Mouse (Mus musculus): ENCODE results near the gene Xxylt1. TPM values are rescaled to one million over a fixed set of nuclear protein-coding genes. Genes with fewer than 3 reads are reported as not detected.

The Xxylt1 gene
- polyA plus RNA-seq, 1 experiment from 2014 or later = 8.0 TPM

DNA sequence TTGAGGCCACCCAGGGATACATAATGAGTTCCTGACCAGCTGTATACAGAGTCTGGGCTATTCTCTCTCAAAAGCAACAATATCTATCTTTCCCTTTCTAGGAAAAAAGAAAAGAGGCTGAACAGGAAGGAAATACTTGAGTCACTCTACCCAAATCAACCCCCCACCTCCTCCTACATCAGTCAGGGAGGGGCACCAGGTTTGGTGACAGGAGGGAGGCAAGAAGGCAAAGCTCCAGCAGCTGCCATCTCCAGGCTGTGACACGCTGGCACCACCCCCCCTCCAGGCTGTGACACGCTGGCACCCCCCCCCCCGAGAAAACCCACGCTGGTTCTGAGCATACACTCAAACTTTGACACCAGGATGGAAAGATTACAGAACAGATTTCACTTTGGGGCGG is 85.8 kb downstream of the Xxylt1 start:
- 64% methylated on average over 5 of the region's 5 CpGs for WGBS

DNA sequence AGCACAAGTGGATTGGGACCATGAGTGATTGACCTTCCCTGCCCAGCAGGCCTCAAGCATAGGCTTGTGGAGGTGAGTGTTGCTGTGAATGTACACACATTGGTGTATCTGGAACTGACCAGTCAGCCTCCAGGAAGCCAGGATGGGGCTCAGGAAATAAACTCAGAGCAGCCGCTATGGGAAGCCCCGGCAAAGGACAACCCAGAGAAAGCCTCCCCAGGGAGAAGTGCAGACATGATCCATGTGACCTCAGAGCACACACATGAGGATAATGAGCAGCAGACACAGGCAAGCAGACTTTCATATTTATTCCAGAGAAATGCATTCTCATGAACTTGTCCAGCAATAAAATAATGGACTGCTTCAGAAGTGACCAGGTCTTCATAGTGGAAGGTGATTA is 86.4 kb downstream of the Xxylt1 start:
- no peak overlapping the region for H3K4me2 ChIP-seq (ENCODE audit: low read depth, low read length)
- no peaks in the 10 kb centered on the region for H3K36me3 ChIP-seq (ENCODE audit: control insufficient read depth, insufficient read depth)
- 0 out of 2 replicates have a peak, but pooled peaks cover 5% of the 10 kb centered on the region for H3K4me1 ChIP-seq (ENCODE audit: control insufficient read depth, insufficient read depth, low read length)
- no peak overlapping the region for H3K9ac ChIP-seq (ENCODE audit: low read length)
- H3K27me3 ChIP-seq (ENCODE audit: control insufficient read depth, insufficient read depth, low read length) = no peaks in the 10 kb centered on the region
- H3K9me3 ChIP-seq (replicated peaks; ENCODE audit: control insufficient read depth, low read length) = no peaks in the 10 kb centered on the region
- no peak for ATAC-seq (replicated peaks; ENCODE audit: extremely low read depth, insufficient read depth, low FRiP score)
- peak overlapping the region; percentile 36; the same call in 1 of the 2 replicates for H3K27ac ChIP-seq (ENCODE audit: low read length)
- 46% methylated on average over 2 of the region's 2 CpGs for WGBS
- H3K4me3 ChIP-seq (ENCODE audit: low read length) = no peak overlapping the region

More for the DNA sequence above, 85.8 kb downstream of the Xxylt1 start:
- 0 out of 2 replicates have a peak, but pooled peaks cover 5% of the 10 kb centered on the region for H3K4me1 ChIP-seq (ENCODE audit: control insufficient read depth, insufficient read depth, low read length)
- no peaks in the 10 kb centered on the region for H3K36me3 ChIP-seq (ENCODE audit: control insufficient read depth, insufficient read depth)
- no peak overlapping the region for H3K27ac ChIP-seq (ENCODE audit: low read length)
- H3K4me2 ChIP-seq (ENCODE audit: low read depth, low read length) = no peak overlapping the region
- no peak for ATAC-seq (replicated peaks; ENCODE audit: extremely low read depth, insufficient read depth, low FRiP score)
- H3K27me3 ChIP-seq (ENCODE audit: control insufficient read depth, insufficient read depth, low read length) = no peaks in the 10 kb centered on the region
- H3K9me3 ChIP-seq (replicated peaks; ENCODE audit: control insufficient read depth, low read length) = no peaks in the 10 kb centered on the region
- no peak overlapping the region for H3K4me3 ChIP-seq (ENCODE audit: low read length)
- no peak overlapping the region for H3K9ac ChIP-seq (ENCODE audit: low read length)

DNA sequence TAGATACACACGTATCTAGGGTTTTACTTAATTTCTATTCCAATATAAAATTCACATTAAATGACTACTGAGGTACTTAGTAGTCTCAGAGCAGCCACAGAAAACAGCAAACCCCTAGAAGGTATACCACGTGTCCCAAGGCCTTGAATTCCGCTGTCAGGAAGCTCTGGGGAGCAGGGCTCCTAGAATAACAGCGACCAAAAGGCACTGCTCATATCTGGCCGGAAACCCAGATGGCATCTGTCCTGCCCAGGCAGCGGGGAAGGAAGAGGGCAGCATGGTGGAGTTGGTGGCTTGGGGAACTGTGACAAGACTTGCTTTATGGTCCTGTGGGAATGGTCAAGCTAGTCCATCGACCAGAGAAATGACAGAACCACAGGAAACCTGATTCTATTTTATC is 86.9 kb downstream of the Xxylt1 start:
- Histone ChIP-seq H3K4me2 (ENCODE audit: low read depth, low read length) (no peak overlapping the region), H3K9ac (ENCODE audit: low read length) (no peak overlapping the region), H3K4me1 (ENCODE audit: control insufficient read depth, insufficient read depth, low read length) (0 out of 2 replicates have a peak, but pooled peaks cover 5% of the 10 kb centered on the region), H3K4me3 (ENCODE audit: low read length) (no peak overlapping the region), H3K9me3 (replicated peaks; ENCODE audit: control insufficient read depth, low read length) (no peaks in the 10 kb centered on the region), H3K27me3 (ENCODE audit: control insufficient read depth, insufficient read depth, low read length) (no peaks in the 10 kb centered on the region), H3K27ac (ENCODE audit: low read length) (peak overlapping the region; percentile 36; the same call in 1 of the 2 replicates), H3K36me3 (ENCODE audit: control insufficient read depth, insufficient read depth) (no peaks in the 10 kb centered on the region)
- WGBS = 69% methylated on average over 7 of the region's 7 CpGs
- no peak for ATAC-seq (replicated peaks; ENCODE audit: extremely low read depth, insufficient read depth, low FRiP score)

- ATAC-seq (replicated peaks; ENCODE audit: extremely low read depth, insufficient read depth, low FRiP score) = no peak
- Histone ChIP-seq H3K36me3 (ENCODE audit: control insufficient read depth, insufficient read depth) (no peaks in the 10 kb centered on the region), H3K9me3 (replicated peaks; ENCODE audit: control insufficient read depth, low read length) (no peaks in the 10 kb centered on the region), H3K27me3 (ENCODE audit: control insufficient read depth, insufficient read depth, low read length) (no peaks in the 10 kb centered on the region), H3K4me3 (ENCODE audit: low read length) (no peak overlapping the region), H3K4me1 (ENCODE audit: control insufficient read depth, insufficient read depth, low read length) (0 out of 2 replicates have a peak, but pooled peaks cover 5% of the 10 kb centered on the region), H3K27ac (ENCODE audit: low read length) (peak overlapping the region; percentile 40; the same call in 1 of the 2 replicates), H3K9ac (ENCODE audit: low read length) (no peak overlapping the region), H3K4me2 (ENCODE audit: low read depth, low read length) (no peak overlapping the region)
- WGBS = 55% methylated on average over 5 of the region's 5 CpGs
Measured at GRCm38 (mm10) chr16:30992568-30992967, 88.7 kb downstream of the Xxylt1 start.

- Histone ChIP-seq H3K9me3 (replicated peaks; ENCODE audit: control insufficient read depth, low read length) (no peaks in the 10 kb centered on the region), H3K27ac (ENCODE audit: low read length) (no peak overlapping the region), H3K4me2 (ENCODE audit: low read depth, low read length) (no peak overlapping the region), H3K9ac (ENCODE audit: low read length) (no peak overlapping the region), H3K27me3 (ENCODE audit: control insufficient read depth, insufficient read depth, low read length) (no peaks in the 10 kb centered on the region), H3K4me1 (ENCODE audit: control insufficient read depth, insufficient read depth, low read length) (0 out of 2 replicates have a peak, but pooled peaks cover 5% of the 10 kb centered on the region), H3K4me3 (ENCODE audit: low read length) (no peak overlapping the region), H3K36me3 (ENCODE audit: control insufficient read depth, insufficient read depth) (no peaks in the 10 kb centered on the region)
- no peak for ATAC-seq (replicated peaks; ENCODE audit: extremely low read depth, insufficient read depth, low FRiP score)
- 58% methylated on average over 2 of the region's 2 CpGs for WGBS
Measured at GRCm38 (mm10) chr16:30990661-30991060, 90.6 kb downstream of the Xxylt1 start.

- ATAC-seq (replicated peaks; ENCODE audit: extremely low read depth, insufficient read depth, low FRiP score) = no peak
- no peak overlapping the region for H3K4me2 ChIP-seq (ENCODE audit: low read depth, low read length)
- H3K4me3 ChIP-seq (ENCODE audit: low read length) = no peak overlapping the region
- no peak overlapping the region for H3K27ac ChIP-seq (ENCODE audit: low read length)
- WGBS = 75% methylated on average over 6 of the region's 6 CpGs
- H3K36me3 ChIP-seq (ENCODE audit: control insufficient read depth, insufficient read depth) = no peaks in the 10 kb centered on the region
- H3K9ac ChIP-seq (ENCODE audit: low read length) = no peak overlapping the region
- no peaks in the 10 kb centered on the region for H3K4me1 ChIP-seq (ENCODE audit: control insufficient read depth, insufficient read depth, low read length)
- H3K27me3 ChIP-seq (ENCODE audit: control insufficient read depth, insufficient read depth, low read length) = no peaks in the 10 kb centered on the region
- no peaks in the 10 kb centered on the region for H3K9me3 ChIP-seq (replicated peaks; ENCODE audit: control insufficient read depth, low read length)
Measured at GRCm38 (mm10) chr16:30988225-30988624, 93.0 kb downstream of the Xxylt1 start.

DNA sequence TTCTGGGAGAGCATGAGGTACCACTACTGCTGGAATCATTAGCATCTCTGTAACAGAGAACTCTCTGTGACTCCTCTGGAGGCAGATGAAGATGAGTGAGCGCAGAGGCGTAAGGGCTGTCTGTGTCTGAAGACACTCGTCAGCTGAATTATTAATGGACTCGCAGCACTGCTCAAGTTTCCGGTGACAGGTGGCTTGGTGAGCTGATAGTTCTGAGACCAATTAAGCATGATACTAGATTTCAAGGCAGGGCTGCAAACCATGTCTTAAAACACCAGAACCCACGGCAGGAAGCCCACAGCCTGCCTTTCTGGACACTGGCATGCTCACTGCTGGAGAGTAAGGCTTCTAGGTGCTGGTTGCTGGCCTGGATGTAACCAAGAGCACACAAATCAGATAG is 93.5 kb downstream of the Xxylt1 start:
- H3K36me3 ChIP-seq (ENCODE audit: control insufficient read depth, insufficient read depth) = no peaks in the 10 kb centered on the region
- WGBS = 72% methylated on average over 6 of the region's 6 CpGs
- no peaks in the 10 kb centered on the region for H3K4me1 ChIP-seq (ENCODE audit: control insufficient read depth, insufficient read depth, low read length)
- no peak overlapping the region for H3K27ac ChIP-seq (ENCODE audit: low read length)
- no peak overlapping the region for H3K4me2 ChIP-seq (ENCODE audit: low read depth, low read length)
- no peaks in the 10 kb centered on the region for H3K27me3 ChIP-seq (ENCODE audit: control insufficient read depth, insufficient read depth, low read length)
- no peak overlapping the region for H3K9ac ChIP-seq (ENCODE audit: low read length)
- H3K9me3 ChIP-seq (replicated peaks; ENCODE audit: control insufficient read depth, low read length) = no peaks in the 10 kb centered on the region
- no peak for ATAC-seq (replicated peaks; ENCODE audit: extremely low read depth, insufficient read depth, low FRiP score)
- no peak overlapping the region for H3K4me3 ChIP-seq (ENCODE audit: low read length)

DNA sequence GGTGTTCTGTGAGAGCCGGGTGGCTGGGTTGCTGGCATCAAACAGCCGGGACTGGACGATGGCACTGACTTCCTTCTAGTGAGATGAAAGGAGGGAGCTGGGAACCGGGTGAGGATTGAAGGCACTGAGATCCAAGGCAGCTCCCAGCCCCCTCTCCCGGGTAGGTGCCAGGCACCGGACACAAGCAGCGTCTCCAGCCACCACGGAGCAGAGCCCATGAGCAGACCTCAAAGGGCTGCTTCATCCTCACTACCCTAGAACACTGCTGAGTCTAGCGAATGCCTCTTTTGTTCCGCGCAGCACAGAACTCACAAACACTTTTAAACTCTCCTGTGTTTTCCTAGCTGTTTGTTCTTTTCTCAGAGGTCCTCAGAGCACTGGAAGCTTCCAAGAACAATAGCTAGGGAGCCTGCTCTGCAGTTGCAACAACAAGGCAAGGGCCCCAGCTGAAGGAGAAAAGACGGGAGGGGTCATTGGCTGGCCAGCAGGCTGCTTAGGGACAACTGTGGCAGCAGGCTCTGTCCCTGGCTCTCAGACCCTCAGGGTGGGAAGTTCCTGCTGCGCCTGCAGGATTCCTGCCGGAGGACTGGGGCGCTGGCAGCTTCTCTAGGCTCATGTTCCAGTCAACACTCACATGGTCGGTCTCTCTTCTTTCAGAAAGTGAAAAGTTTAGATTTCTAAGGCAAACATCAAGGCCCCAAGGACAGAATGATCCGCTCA is 96.2 kb downstream of the Xxylt1 start:
- Histone ChIP-seq H3K4me2 (ENCODE audit: low read depth, low read length) (no peak overlapping the region), H3K27me3 (ENCODE audit: control insufficient read depth, insufficient read depth, low read length) (no peaks in the 10 kb centered on the region), H3K9ac (ENCODE audit: low read length) (no peak overlapping the region), H3K9me3 (replicated peaks; ENCODE audit: control insufficient read depth, low read length) (no peaks in the 10 kb centered on the region), H3K36me3 (ENCODE audit: control insufficient read depth, insufficient read depth) (no peaks in the 10 kb centered on the region), H3K4me1 (ENCODE audit: control insufficient read depth, insufficient read depth, low read length) (peaks cover 3% of the 10 kb centered on the region; the same call in 1 of the 2 replicates), H3K4me3 (ENCODE audit: low read length) (no peak overlapping the region), H3K27ac (ENCODE audit: low read length) (no peak overlapping the region)
- ATAC-seq (replicated peaks; ENCODE audit: extremely low read depth, insufficient read depth, low FRiP score) = no peak
- 58% methylated on average over 17 of the region's 17 CpGs for WGBS

- no peak overlapping the region for H3K4me3 ChIP-seq (ENCODE audit: low read length)
- WGBS = 92% methylated on average over 5 of the region's 5 CpGs
- ATAC-seq (replicated peaks; ENCODE audit: extremely low read depth, insufficient read depth, low FRiP score) = no peak
Measured at GRCm38 (mm10) chr16:30984101-30984500, 97.1 kb downstream of the Xxylt1 start.

More at GRCm38 (mm10) chr16:30984101-30984500, 97.1 kb downstream of the Xxylt1 start:
- Histone ChIP-seq H3K4me1 (ENCODE audit: control insufficient read depth, insufficient read depth, low read length) (peaks cover 3% of the 10 kb centered on the region; the same call in 1 of the 2 replicates), H3K9me3 (replicated peaks; ENCODE audit: control insufficient read depth, low read length) (no peaks in the 10 kb centered on the region), H3K27ac (ENCODE audit: low read length) (no peak overlapping the region), H3K36me3 (ENCODE audit: control insufficient read depth, insufficient read depth) (no peaks in the 10 kb centered on the region), H3K4me2 (ENCODE audit: low read depth, low read length) (no peak overlapping the region), H3K27me3 (ENCODE audit: control insufficient read depth, insufficient read depth, low read length) (no peaks in the 10 kb centered on the region), H3K9ac (ENCODE audit: low read length) (no peak overlapping the region)
